11 mouse cellular contexts compared by ENCODE assay signal in the genomic region with DNA sequence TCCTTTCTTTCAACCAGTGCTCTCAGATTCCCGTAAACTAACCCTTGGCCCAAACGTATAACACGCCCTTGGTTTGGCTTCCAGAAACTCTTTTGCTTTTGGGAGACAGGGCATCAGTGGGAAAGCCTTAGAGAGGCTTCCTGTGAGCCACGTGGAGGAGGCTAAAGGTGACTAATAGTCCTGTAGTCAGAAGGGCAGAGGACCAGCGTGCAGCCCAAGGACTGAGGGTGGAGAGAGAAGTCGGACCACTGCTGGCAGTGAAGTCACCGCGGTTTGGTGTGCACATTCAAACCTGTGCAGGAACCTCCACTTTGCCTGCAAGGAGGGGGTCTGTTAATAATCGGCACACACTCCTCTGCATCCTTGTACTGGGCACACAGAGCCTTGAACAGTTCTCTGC.
A peak's percentile ranks its signal among the peaks of the same experiment; 100 is the strongest.
DNase-seq lines count a peak whose midpoint lies in the region; ATAC-seq lines count a peak whose summit lies in the region.
"Had no signal": no experiment of that assay in that cellular context is flagged by ENCODE, and none has a peak within 500 bp of the region (broad histone marks: within the 10 kb centered on the region; RNA-seq: fewer than 3 reads in every experiment).

No protein-coding gene starts in this region.

- H3K36me3 ChIP-seq in limb, embryonic 12.5 days, result peaks cover 40% of the 10 kb centered on the region
- H3K36me3 ChIP-seq in limb, embryonic 10.5 days, result peaks cover 84% of the 10 kb centered on the region
- no peaks in the 10 kb centered on the region; the same call in 1 of the 2 replicates for H3K36me3 ChIP-seq in stomach, embryonic 14.5 days (ENCODE audit: control insufficient read depth, insufficient read depth, low read length)
- no peaks in the 10 kb centered on the region for H3K36me3 ChIP-seq in liver, embryonic 12.5 days

- intact Hi-C loops in heart, postnatal 25 days (cut with DNase I), result loop anchor here (1.0 kb wide), 1 partner anchor 20 kb away; no protein-coding TSS in a partner anchor

- no peak overlapping the region for H3K9ac ChIP-seq in limb, embryonic 12.5 days (replicated peaks)
- H3K9ac ChIP-seq in stomach, embryonic 14.5 days (replicated peaks; ENCODE audit: low read depth, low read length), result no peak overlapping the region
- no peak overlapping the region for H3K9ac ChIP-seq in liver, embryonic 12.5 days

- no peak overlapping the region for H3K4me2 ChIP-seq in limb, embryonic 12.5 days
- H3K4me2 ChIP-seq in stomach, embryonic 14.5 days (replicated peaks; ENCODE audit: low read depth, low read length), result no peak overlapping the region
- H3K4me2 ChIP-seq in liver, embryonic 12.5 days, result no peak overlapping the region

- peak overlapping the region; percentile 78 for H3K27ac ChIP-seq in limb, embryonic 12.5 days
- no peak overlapping the region for H3K27ac ChIP-seq in limb, embryonic 10.5 days
- H3K27ac ChIP-seq in stomach, embryonic 14.5 days (ENCODE audit: low read length), result peak overlapping the region; percentile 67; the same call in 1 of the 2 replicates
- no peak overlapping the region for H3K27ac ChIP-seq in liver, embryonic 12.5 days
- H3K27ac ChIP-seq: hindbrain, postnatal 0 days had no signal

- H3K4me3 ChIP-seq in limb, embryonic 12.5 days (replicated peaks), result no peak overlapping the region
- no peak overlapping the region for H3K4me3 ChIP-seq in limb, embryonic 10.5 days
- no peak overlapping the region for H3K4me3 ChIP-seq in stomach, embryonic 14.5 days (ENCODE audit: low read depth, low read length)
- H3K4me3 ChIP-seq in liver, embryonic 12.5 days, result no peak overlapping the region
- H3K4me3 ChIP-seq: erythroblast, embryonic 14.5 days had no signal

- H3K4me1 ChIP-seq in limb, embryonic 12.5 days (replicated peaks), result peaks cover 34% of the 10 kb centered on the region
- H3K4me1 ChIP-seq in limb, embryonic 10.5 days, result 0 out of 2 replicates have a peak, but pooled peaks cover 4% of the 10 kb centered on the region
- H3K4me1 ChIP-seq in stomach, embryonic 14.5 days (ENCODE audit: control insufficient read depth, insufficient read depth, low read length), result peaks cover 26% of the 10 kb centered on the region
- H3K4me1 ChIP-seq in liver, embryonic 12.5 days, result peaks cover 15% of the 10 kb centered on the region

- no peak for ATAC-seq in limb, embryonic 12.5 days (ENCODE audit: insufficient number of reproducible peaks, insufficient read depth, low FRiP score, low TSS enrichment, low read depth)
- ATAC-seq in stomach, embryonic 14.5 days (ENCODE audit: insufficient number of reproducible peaks, insufficient read depth, low FRiP score, low read depth), result no peak
- no peak for ATAC-seq in liver, embryonic 12.5 days
- ATAC-seq: hindbrain, postnatal 0 days had no signal

- H3K27me3 ChIP-seq in limb, embryonic 12.5 days, result no peaks in the 10 kb centered on the region
- no peaks in the 10 kb centered on the region for H3K27me3 ChIP-seq in limb, embryonic 10.5 days (ENCODE audit: low read depth, poor library complexity, severe bottlenecking)
- no peaks in the 10 kb centered on the region for H3K27me3 ChIP-seq in stomach, embryonic 14.5 days (ENCODE audit: control insufficient read depth, insufficient read depth, low read length)
- H3K27me3 ChIP-seq in liver, embryonic 12.5 days (replicated peaks), result no peaks in the 10 kb centered on the region

- WGBS in limb, embryonic 12.5 days, result 83% methylated on average over 9 of the region's 9 CpGs
- WGBS in limb, embryonic 10.5 days, result 90% methylated on average over 9 of the region's 9 CpGs
- 63% methylated on average over 9 of the region's 9 CpGs for WGBS in stomach, embryonic 14.5 days
- whole genome bisulfite sequencing in liver, embryonic 12.5 days (ENCODE audit: insufficient replicate concordance), result 64% methylated on average over 9 of the region's 9 CpGs

- DNase-seq in heart, adult 11 months, result peak; percentile 92
- DNase-seq in heart, postnatal 25 days (ENCODE audit: low spot score), result no peak
- no peak for DNase-seq in limb, embryonic 10.5 days (ENCODE audit: low spot score)
- DNase-seq in fibroblast of lung, adult 2 months (ENCODE audit: low read depth), result peak; percentile 49
- DNase-seq: gastrocnemius, postnatal 14 days; thymus, postnatal 36 days had no signal

- no peaks in the 10 kb centered on the region for H3K9me3 ChIP-seq in limb, embryonic 12.5 days
- H3K9me3 ChIP-seq in limb, embryonic 10.5 days (replicated peaks), result no peaks in the 10 kb centered on the region
- H3K9me3 ChIP-seq in stomach, embryonic 14.5 days (ENCODE audit: control insufficient read depth, low read depth, low read length), result no peaks in the 10 kb centered on the region
- H3K9me3 ChIP-seq in liver, embryonic 12.5 days (replicated peaks), result no peaks in the 10 kb centered on the region

Comparison
In these comparisons a context has a peak if more than half of its experiments do, and no peak if none do; other contexts are left out.
1. DNase-seq: peak in heart, adult 11 months (single experiment) and fibroblast of lung, adult 2 months (single experiment); none in heart, postnatal 25 days (single experiment) and limb, embryonic 10.5 days (single experiment).
2. H3K27ac ChIP-seq: peak in limb, embryonic 12.5 days (single experiment) and stomach, embryonic 14.5 days (single experiment); none in limb, embryonic 10.5 days (single experiment) and liver, embryonic 12.5 days (single experiment).